Mouse (Mus musculus): ENCODE measurements at regions not wholly inside any gene's neighbourhood (a gene's known extent, or its start where the extent isn't known, plus 50 kb on each side); places are given as distances from the start of the nearest gene placed in this dataset.

GRCm38 (mm10) chr15:61553081-61553680 lies 630.4 kb upstream of the A1bg start:
- TF ChIP-seq CTCF (IDR thresholded peaks at IDR 0.05; ENCODE audit: borderline replicate concordance, control insufficient read depth, extremely low read depth, insufficient read depth, low read length, poor library complexity) (no peak), POLR2A (IDR thresholded peaks at IDR 0.05; ENCODE audit: control insufficient read depth, extremely low read depth, insufficient read depth, low read length, poor library complexity) (no peak)
